In the genomic region with DNA sequence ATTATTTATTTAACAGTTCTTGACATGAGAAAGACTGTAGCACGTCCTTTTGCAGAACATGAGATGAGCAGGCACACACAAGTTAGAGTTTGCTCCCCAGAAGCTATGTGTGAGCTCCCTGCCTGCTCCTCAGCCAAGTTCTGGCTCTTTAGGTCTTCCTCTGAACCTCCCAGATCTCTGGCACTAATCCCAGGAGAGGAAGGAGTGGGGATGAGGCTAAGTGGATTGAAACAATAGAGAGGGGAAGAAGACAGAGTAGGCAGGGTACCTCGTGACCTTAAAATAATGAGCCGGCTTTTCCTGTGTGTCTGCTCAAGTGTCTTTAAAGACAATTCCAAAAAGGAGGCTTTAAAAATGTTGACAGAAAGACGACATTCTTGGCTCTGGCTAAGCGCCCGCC, we compare ENCODE assay signal across 11 mouse cellular contexts. TPM values are rescaled to one million over a fixed set of nuclear protein-coding genes. Genes with fewer than 3 reads are reported as not detected.
A peak's percentile ranks its signal among the peaks of the same experiment; 100 is the strongest.
DNase-seq lines count a peak whose midpoint lies in the region; ATAC-seq and TF ChIP-seq lines count a peak whose summit lies in the region.
"Had no signal": no experiment of that assay in that cellular context is flagged by ENCODE, and none has a peak within 500 bp of the region (broad histone marks: within the 10 kb centered on the region; RNA-seq: fewer than 3 reads in every experiment).

No protein-coding gene starts in this region.

- H3K4me1 ChIP-seq in liver, adult 2 months (ENCODE audit: control insufficient read depth, insufficient read depth, low read length), result no peaks in the 10 kb centered on the region
- no peaks in the 10 kb centered on the region for H3K4me1 ChIP-seq in liver, embryonic 12.5 days
- H3K4me1 ChIP-seq: hindbrain, embryonic 10.5 days; neural tube, embryonic 13.5 days had no signal

- H3K9me3 ChIP-seq in liver, embryonic 12.5 days (replicated peaks), result no peaks in the 10 kb centered on the region
- H3K9me3 ChIP-seq: hindbrain, embryonic 10.5 days; neural tube, embryonic 13.5 days had no signal

- no peaks in the 10 kb centered on the region for H3K27me3 ChIP-seq in liver, adult 2 months (ENCODE audit: control insufficient read depth, insufficient read depth, low read length)
- no peaks in the 10 kb centered on the region for H3K27me3 ChIP-seq in liver, embryonic 12.5 days (replicated peaks)
- H3K27me3 ChIP-seq: neural tube, embryonic 13.5 days had no signal

- no peak for TF ChIP-seq CTCF in liver, adult 2 months (IDR thresholded peaks at IDR 0.05; ENCODE audit: low read depth, low read length)

- 0 out of 2 replicates have a peak overlapping the region, but pooled peaks have one; percentile 11 for H3K4me3 ChIP-seq in liver, adult 2 months (ENCODE audit: insufficient read depth, low read depth, low read length)
- H3K4me3 ChIP-seq in liver, embryonic 12.5 days, result no peak overlapping the region
- H3K4me3 ChIP-seq: hindbrain, embryonic 10.5 days; neural tube, embryonic 13.5 days had no signal

- no peak overlapping the region for H3K9ac ChIP-seq in liver, adult 2 months (ENCODE audit: low read depth, low read length)
- no peak overlapping the region for H3K9ac ChIP-seq in liver, embryonic 12.5 days
- H3K9ac ChIP-seq: neural tube, embryonic 13.5 days had no signal

- no peak overlapping the region for H3K4me2 ChIP-seq in liver, embryonic 12.5 days
- H3K4me2 ChIP-seq: neural tube, embryonic 13.5 days had no signal

- no peak for DNase-seq in liver, adult 2 months (ENCODE audit: extremely low read depth, low read depth, low spot score)
- peak; percentile 61 for DNase-seq in heart, adult 8-10 months (ENCODE audit: low spot score)
- peak; percentile 44 for DNase-seq in kidney, postnatal 10 days
- peak; percentile 26 for DNase-seq in skeletal muscle tissue, adult 2 months (ENCODE audit: low read depth, low spot score)
- no peak for DNase-seq in urinary bladder, postnatal 36 days (ENCODE audit: low spot score in 2 of 2)
- DNase-seq in cerebellum, adult 11-12 months, result no peak
- DNase-seq: layer of hippocampus, postnatal 36 days had no signal

- H3K36me3 ChIP-seq in liver, adult 2 months (ENCODE audit: control insufficient read depth, insufficient read depth, low read length), result no peaks in the 10 kb centered on the region
- H3K36me3 ChIP-seq in liver, embryonic 12.5 days, result no peaks in the 10 kb centered on the region
- H3K36me3 ChIP-seq: hindbrain, embryonic 10.5 days; neural tube, embryonic 13.5 days had no signal

- no peak for ATAC-seq in liver, embryonic 12.5 days

- WGBS in liver, adult 2 months, result 51% methylated on average over 6 of the region's 6 CpGs
- WGBS in liver, embryonic 12.5 days (ENCODE audit: insufficient replicate concordance), result 34% methylated on average over 6 of the region's 6 CpGs

- H3K27ac ChIP-seq in liver, adult 2 months (replicated peaks; ENCODE audit: insufficient read depth, low read depth, low read length), result peak overlapping the region; percentile 39; the same call in 1 of the 2 replicates
- no peak overlapping the region for H3K27ac ChIP-seq in liver, embryonic 12.5 days
- H3K27ac ChIP-seq: hindbrain, embryonic 10.5 days; macrophage; neural tube, embryonic 13.5 days had no signal

- H3K79me2 ChIP-seq in liver, adult 2 months (ENCODE audit: control insufficient read depth, insufficient read depth, low read length), result no peaks in the 10 kb centered on the region

- TF ChIP-seq POLR2A in liver, adult 2 months (IDR thresholded peaks at IDR 0.05; ENCODE audit: extremely low read depth, insufficient read depth, low read length), result no peak

RNA-seq across cellular contexts. Expression of gene Tek, which starts 23.9 kb away (rescaled TPM):
- 12.7 and 15.0 TPM in 2 replicates for total RNA-seq in liver, adult 2 months (2014; rRNA removed)
- polyA plus RNA-seq in liver, adult 2 months (2012; rRNA removed), result 1.9 and 2.3 TPM in 2 replicates
- polyA plus RNA-seq in liver, embryonic 12.5 days (2016; fragmentation: Nextera tagmentation; extraction: Ambion mirVana), result 8.0 and 8.2 TPM in 2 replicates
- total RNA-seq in heart, adult 8-10 months (2022), result 10 to 100 TPM; 33.1 to 36.1 (median 33.6) TPM
- polyA plus RNA-seq: macrophage had no signal

Comparison
In these comparisons a context has a peak if more than half of its experiments do, and no peak if none do; other contexts are left out.
1. DNase-seq: peak in heart, adult 8-10 months (single experiment), kidney, postnatal 10 days (single experiment) and skeletal muscle tissue, adult 2 months (single experiment); none in liver, adult 2 months (single experiment), urinary bladder, postnatal 36 days (0 of 2) and cerebellum, adult 11-12 months (single experiment).